Mouse (Mus musculus) midbrain, embryonic 12.5 days (tissue): ENCODE data around the gene Pnmal2. TPM values are rescaled to one million over a fixed set of nuclear protein-coding genes. Genes with fewer than 3 reads are reported as not detected.
A peak's percentile ranks its signal among the peaks of the same experiment; 100 is the strongest.

Experiments used
- ATAC-seq: fragments of 200-750 bp; cut with Nextera tagmentation; 2 replicates; pipeline ENCODE4 v1.8.0; 2017; ENCODE audit warnings: low read depth, moderate TSS enrichment, moderate library complexity; ENCODE audit not compliant: low FRiP score
- H3K27ac ChIP-seq: fragments of 300-500 bp; sonication (generic); replicated peaks from 2 replicates; pipeline ENCODE4 v1.5.1; 2016; ENCODE audit warnings: mild to moderate bottlenecking
- H3K27me3 ChIP-seq: fragments of 300-500 bp; sonication (generic); 2 replicates; pipeline ENCODE4 v1.6.1; 2016; ENCODE audit warnings: mild to moderate bottlenecking
- H3K36me3 ChIP-seq: fragments of 300-500 bp; sonication (generic); 2 replicates; pipeline ENCODE4 v1.6.1; 2016
- H3K4me1 ChIP-seq: fragments of 300-500 bp; sonication (generic); 2 replicates; pipeline ENCODE4 v1.6.1; 2016
- H3K4me2 ChIP-seq: fragments of 300-500 bp; sonication (generic); replicated peaks from 2 replicates; pipeline ENCODE4 v1.6.1; 2016; ENCODE audit warnings: mild to moderate bottlenecking, moderate library complexity
- H3K4me3 ChIP-seq: fragments of 300-500 bp; sonication (generic); 2 replicates; pipeline ENCODE4 v1.5.1; 2016; ENCODE audit warnings: mild to moderate bottlenecking
- H3K9ac ChIP-seq: fragments of 300-500 bp; sonication (generic); replicated peaks from 2 replicates; pipeline ENCODE4 v1.6.1; 2016; ENCODE audit warnings: mild to moderate bottlenecking, moderate library complexity
- H3K9me3 ChIP-seq: fragments of 300-500 bp; sonication (generic); 2 replicates; pipeline ENCODE4 v1.6.1; 2016; ENCODE audit warnings: mild to moderate bottlenecking
- WGBS: fragments of 180-500 bp; shearing (Covaris S2); methylation state at CpG from one replicate; pipeline ENCODE4 v1.1.7; 2016; 5-methylcytosine and 5-hydroxymethylcytosine counted together
- polyA plus RNA-seq: library from polyadenylated mRNA; unstranded; fragments of >200 nt; fragmentation: Nextera tagmentation; extraction: Ambion mirVana; gene quantifications from 2 replicates; pipeline ENCODE4 v1.2.1, GENCODE M21; 2016

Gene Pnmal2
- polyA plus RNA-seq, 1 experiment from 2014 or later = 49.3 TPM

DNA sequence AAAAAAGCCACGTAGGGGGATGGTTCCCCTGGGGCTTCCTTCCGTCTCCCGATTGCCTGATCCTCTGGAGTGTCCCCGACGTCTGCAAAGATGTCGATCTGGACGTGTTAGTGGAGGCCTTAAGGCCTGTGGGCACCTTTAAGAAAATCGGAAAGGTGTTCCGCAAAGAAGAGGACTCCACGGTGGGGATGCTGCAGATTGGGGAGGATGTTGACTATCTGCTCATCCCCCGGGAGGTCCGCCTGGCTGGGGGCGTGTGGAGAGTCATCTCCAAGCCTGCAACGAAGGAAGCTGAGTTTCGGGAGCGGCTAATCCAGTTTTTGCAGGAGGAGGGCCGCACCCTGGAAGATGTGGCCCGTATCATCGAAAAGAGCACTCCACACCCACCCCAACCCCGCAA lies 49.9 kb downstream of the Pnmal2 start:
- Histone ChIP-seq H3K27ac (peak overlapping the region; percentile 58; the same call in 1 of the 2 replicates), H3K4me3 (peak overlapping the region; percentile 47), H3K36me3 (peaks cover 7% of the 10 kb centered on the region; the same call in 1 of the 2 replicates), H3K27me3 (no peaks in the 10 kb centered on the region), H3K4me1 (peaks cover 61% of the 10 kb centered on the region), H3K4me2 (peak overlapping the region; percentile 59), H3K9ac (peak overlapping the region; percentile 66), H3K9me3 (0 out of 2 replicates have a peak, but pooled peaks cover 2% of the 10 kb centered on the region)
- ATAC-seq = no peak
- 2% methylated on average over 20 of the region's 20 CpGs for WGBS

GRCm38 (mm10) chr7:16995345-16995744 lies 50.9 kb downstream of the Pnmal2 start:
- peaks cover 7% of the 10 kb centered on the region; the same call in 1 of the 2 replicates for H3K36me3 ChIP-seq
- H3K4me1 ChIP-seq = peaks cover 55% of the 10 kb centered on the region
- H3K9ac ChIP-seq = peak overlapping the region; percentile 66; the same call in 1 of the 2 replicates
- peak overlapping the region; percentile 59 for H3K4me2 ChIP-seq
- H3K27ac ChIP-seq = peak overlapping the region; percentile 20; the same call in 1 of the 2 replicates
- no peaks in the 10 kb centered on the region for H3K9me3 ChIP-seq
- no peaks in the 10 kb centered on the region for H3K27me3 ChIP-seq
- peak overlapping the region; percentile 47 for H3K4me3 ChIP-seq
- WGBS = 88% methylated on average over 4 of the region's 4 CpGs
- ATAC-seq = no peak

Other genes with a start within 250 kb of the Pnmal2 start
- gene Ceacam9, start 222.8 kb upstream of the Pnmal2 start, polyA plus RNA-seq = not detected in 2 replicates
- gene Ap2s1, start 206.3 kb upstream of the Pnmal2 start, polyA plus RNA-seq = 278 and 285 TPM in 2 replicates
- gene Slc1a5, start 163.3 kb upstream of the Pnmal2 start, polyA plus RNA-seq = 33.3 and 33.6 TPM in 2 replicates
- gene Strn4, start 128.8 kb upstream of the Pnmal2 start, polyA plus RNA-seq = 191 and 196 TPM in 2 replicates
- 36.9 and 41.2 TPM in 2 replicates for gene Fkrp, start 128.0 kb upstream of the Pnmal2 start, polyA plus RNA-seq
- 10.2 and 12.0 TPM in 2 replicates for gene Prkd2, start 101.8 kb upstream of the Pnmal2 start, polyA plus RNA-seq
- gene Dact3, start 69.4 kb upstream of the Pnmal2 start, polyA plus RNA-seq = 4.7 and 6.2 TPM in 2 replicates
- gene Gng8, start 52.9 kb upstream of the Pnmal2 start, polyA plus RNA-seq = 12.1 and 26.0 TPM in 2 replicates
- 1.1 and 1.2 TPM in 2 replicates for gene Ptgir, start 38.2 kb upstream of the Pnmal2 start, polyA plus RNA-seq
- gene Calm3, start 20.6 kb upstream of the Pnmal2 start, polyA plus RNA-seq = 223 and 224 TPM in 2 replicates
- 28.8 and 34.8 TPM in 2 replicates for gene Pnmal1, start 15.0 kb downstream of the Pnmal2 start, polyA plus RNA-seq
- 1.7 and 1.8 TPM in 2 replicates for gene Gm42372, start 38.4 kb downstream of the Pnmal2 start, polyA plus RNA-seq
- gene Ccdc8, start 48.0 kb downstream of the Pnmal2 start, polyA plus RNA-seq = 7.0 and 12.6 TPM in 2 replicates
- gene Ppp5c, start 83.2 kb downstream of the Pnmal2 start, polyA plus RNA-seq = 102 TPM in 2 replicates
- 4.9 and 5.1 TPM in 2 replicates for gene Hif3a, start 117.7 kb downstream of the Pnmal2 start, polyA plus RNA-seq
- gene Psg16, start 129.4 kb downstream of the Pnmal2 start, polyA plus RNA-seq = 0.21 and 0.23 TPM in 2 replicates
- gene Ceacam3, start 205.6 kb downstream of the Pnmal2 start, polyA plus RNA-seq = not detected in 2 replicates